Mouse (Mus musculus) stomach, adult 2 months (tissue): ENCODE data around the gene Scn7a. TPM values are rescaled to one million over a fixed set of nuclear protein-coding genes. Genes with fewer than 3 reads are reported as not detected.

Experiments used
- polyA plus RNA-seq: library from polyadenylated mRNA; depleted of rRNA; stranded (reverse); fragments of >200 nt; gene quantifications from 2 replicates; pipeline ENCODE4 v1.2.3, GENCODE M21; 2012; rRNA removed

The Scn7a gene
- polyA plus RNA-seq = 0.18 and 0.45 TPM in 2 replicates

GRCm38 (mm10) chr2:66784765-66785164, at the start of gene Scn7a:
TSS of gene Scn7a (minus strand) at chr2:66784914.

GRCm38 (mm10) chr2:66634580-66635359, 149.9 kb downstream of the Scn7a start, which contains the start of gene Scn9a:
TSS of gene Scn9a (minus strand) at chr2:66634962.

Other genes starting within 250 kb of the Scn7a start
- 0.01 and 0.03 TPM in 2 replicates for gene Scn9a, start 150.0 kb downstream of the Scn7a start, polyA plus RNA-seq